Mouse (Mus musculus) frontal cortex, adult (tissue): ENCODE data around the gene Gm13693.
"Not testable (repeated sequence)": the region's sequence is repeated elsewhere in the genome, so short reads cannot be mapped to it uniquely, and the experiment has no call there.

Experiments used
- ATAC-seq: cut with Nextera tagmentation; 2 replicates; pipeline ENCODE4 v1.9.2; 2017; ENCODE audit warnings: mild to moderate bottlenecking, moderate library complexity, mixed read lengths; ENCODE audit not compliant: low TSS enrichment

Gm13693 gene

DNA sequence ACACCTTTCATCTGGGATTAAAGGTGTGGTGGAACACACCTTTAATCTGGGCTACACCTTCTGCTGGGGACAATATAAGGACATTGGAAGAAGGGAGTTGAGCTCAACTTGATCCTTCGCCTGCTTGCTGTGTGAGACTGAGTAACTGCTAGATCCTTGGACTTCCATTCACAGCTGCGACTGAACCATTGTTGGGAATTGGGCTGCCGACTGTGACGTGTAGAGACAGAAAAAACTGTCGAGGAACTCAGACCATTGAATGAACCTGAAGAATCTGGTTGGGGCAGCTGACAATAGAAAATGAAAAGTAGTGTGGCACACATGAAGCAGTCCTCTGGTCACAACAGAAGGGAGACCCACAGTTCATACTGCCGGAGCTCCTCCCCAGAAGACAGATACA, at the start of gene Gm13693:
Gm13693 (plus strand) TSS at position 301 of the 400 bp plus-strand sequence.
- not testable (repeated sequence) for ATAC-seq

DNA sequence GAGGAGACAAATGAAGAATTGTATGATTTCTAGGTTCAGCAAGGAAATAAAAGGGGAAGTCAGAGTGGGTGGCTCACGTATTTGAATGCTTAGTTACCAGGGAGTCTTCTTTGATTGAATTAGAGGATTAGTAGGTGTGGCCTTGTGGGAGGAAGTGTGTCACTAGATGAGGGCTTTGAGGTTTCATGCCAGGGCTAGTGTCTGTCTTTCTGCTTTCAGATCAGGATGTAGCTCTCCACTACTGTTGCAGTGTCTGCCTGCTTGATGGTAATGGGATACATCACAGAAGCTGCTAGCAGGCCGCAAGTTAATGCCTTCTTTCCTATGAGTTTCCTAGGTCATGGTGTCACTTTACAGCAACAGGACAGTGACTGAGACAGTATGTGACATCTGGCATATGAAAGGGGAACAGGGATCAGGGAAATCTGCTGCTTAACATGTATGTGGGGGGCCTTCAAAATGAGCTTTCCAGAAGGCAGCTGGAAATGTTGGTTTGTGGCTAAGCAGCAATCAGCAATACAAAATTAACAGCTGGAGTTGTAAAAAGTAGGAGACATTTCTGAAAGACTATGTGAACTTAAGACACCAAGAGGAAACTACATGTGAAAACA, 31.7 kb upstream of the Gm13693 start:
- ATAC-seq, result no peak

DNA sequence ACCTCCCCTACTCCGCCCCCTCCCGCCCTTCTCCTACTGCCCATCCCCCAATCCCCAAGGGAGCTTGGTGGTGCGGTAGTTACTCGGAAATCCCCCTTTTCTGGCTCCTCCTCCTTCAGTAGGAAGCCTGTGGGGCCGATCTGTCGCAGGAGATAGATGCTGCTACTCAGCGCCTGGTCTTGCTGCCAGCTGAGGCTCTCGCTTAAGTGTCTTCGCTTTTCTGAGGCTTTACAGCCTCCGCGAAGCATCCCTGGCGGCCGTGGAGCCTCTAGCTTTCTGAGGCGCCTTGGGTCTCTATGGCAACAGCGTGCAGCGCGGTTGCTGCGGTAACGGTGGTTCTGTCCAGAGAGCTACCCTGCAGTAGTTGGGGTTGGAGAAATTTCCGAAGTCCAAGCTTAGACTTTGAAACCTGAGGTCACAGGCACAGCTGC, 20.4 kb upstream of the Gm13693 start, which contains the start of gene Zswim2:
Zswim2 (minus strand) TSS at position 298 of the 431 bp plus-strand sequence.
- peak; percentile 100 for ATAC-seq

DNA sequence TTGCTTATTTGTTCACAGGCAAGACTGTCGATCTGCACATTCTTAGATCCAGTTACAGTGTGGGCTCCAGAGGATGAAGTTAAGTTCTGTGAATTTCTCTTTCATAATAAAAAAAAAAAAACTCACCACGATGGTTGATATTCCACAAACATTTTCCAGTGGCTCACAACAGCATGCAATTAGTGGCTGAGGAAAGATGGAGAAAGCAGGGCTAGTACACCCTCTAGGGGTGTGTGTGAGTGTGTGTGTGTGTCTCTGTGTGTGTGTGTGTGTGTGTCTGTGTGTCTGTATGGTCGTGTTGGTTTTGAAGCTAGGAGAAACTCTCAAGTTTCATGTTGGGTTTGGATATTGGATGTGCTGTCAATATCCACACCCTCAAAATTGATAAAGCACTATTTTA, 19.9 kb upstream of the Gm13693 start:
- ATAC-seq, result no peak

DNA sequence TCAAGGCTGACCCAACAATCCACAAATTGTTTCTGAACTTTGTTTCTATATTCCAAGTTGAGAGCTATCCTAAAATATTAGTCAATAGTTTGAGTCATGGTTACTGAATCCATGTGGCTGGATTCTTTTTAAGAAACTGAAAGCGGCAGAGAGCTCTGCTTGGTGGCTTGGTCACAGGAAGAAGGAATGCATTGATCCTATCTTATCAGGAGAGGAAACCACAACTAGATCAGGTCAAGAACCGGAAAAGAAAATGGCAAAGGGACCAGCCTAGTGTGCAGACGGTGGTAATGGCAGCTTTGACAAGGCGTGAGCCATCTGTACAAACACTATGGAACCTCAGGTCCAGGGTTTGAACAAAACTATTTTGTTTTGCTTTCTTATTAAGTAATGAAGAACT, 19.5 kb upstream of the Gm13693 start:
- no peak for ATAC-seq

DNA sequence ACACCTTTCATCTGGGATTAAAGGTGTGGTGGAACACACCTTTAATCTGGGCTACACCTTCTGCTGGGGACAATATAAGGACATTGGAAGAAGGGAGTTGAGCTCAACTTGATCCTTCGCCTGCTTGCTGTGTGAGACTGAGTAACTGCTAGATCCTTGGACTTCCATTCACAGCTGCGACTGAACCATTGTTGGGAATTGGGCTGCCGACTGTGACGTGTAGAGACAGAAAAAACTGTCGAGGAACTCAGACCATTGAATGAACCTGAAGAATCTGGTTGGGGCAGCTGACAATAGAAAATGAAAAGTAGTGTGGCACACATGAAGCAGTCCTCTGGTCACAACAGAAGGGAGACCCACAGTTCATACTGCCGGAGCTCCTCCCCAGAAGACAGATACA, 5.9 kb upstream of the Gm13693 start, which contains the start of gene Gm13698:
Gm13698 (plus strand) TSS at position 301 of the 400 bp plus-strand sequence.
- not testable (repeated sequence) for ATAC-seq

DNA sequence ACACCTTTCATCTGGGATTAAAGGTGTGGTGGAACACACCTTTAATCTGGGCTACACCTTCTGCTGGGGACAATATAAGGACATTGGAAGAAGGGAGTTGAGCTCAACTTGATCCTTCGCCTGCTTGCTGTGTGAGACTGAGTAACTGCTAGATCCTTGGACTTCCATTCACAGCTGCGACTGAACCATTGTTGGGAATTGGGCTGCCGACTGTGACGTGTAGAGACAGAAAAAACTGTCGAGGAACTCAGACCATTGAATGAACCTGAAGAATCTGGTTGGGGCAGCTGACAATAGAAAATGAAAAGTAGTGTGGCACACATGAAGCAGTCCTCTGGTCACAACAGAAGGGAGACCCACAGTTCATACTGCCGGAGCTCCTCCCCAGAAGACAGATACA, 5.7 kb downstream of the Gm13693 start, which contains the start of gene Gm13695:
Gm13695 (plus strand) TSS at position 301 of the 400 bp plus-strand sequence.
- not testable (repeated sequence) for ATAC-seq

DNA sequence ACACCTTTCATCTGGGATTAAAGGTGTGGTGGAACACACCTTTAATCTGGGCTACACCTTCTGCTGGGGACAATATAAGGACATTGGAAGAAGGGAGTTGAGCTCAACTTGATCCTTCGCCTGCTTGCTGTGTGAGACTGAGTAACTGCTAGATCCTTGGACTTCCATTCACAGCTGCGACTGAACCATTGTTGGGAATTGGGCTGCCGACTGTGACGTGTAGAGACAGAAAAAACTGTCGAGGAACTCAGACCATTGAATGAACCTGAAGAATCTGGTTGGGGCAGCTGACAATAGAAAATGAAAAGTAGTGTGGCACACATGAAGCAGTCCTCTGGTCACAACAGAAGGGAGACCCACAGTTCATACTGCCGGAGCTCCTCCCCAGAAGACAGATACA, 11.5 kb downstream of the Gm13693 start, which contains the start of gene Gm13696:
Gm13696 (plus strand) TSS at position 301 of the 400 bp plus-strand sequence.
- not testable (repeated sequence) for ATAC-seq

DNA sequence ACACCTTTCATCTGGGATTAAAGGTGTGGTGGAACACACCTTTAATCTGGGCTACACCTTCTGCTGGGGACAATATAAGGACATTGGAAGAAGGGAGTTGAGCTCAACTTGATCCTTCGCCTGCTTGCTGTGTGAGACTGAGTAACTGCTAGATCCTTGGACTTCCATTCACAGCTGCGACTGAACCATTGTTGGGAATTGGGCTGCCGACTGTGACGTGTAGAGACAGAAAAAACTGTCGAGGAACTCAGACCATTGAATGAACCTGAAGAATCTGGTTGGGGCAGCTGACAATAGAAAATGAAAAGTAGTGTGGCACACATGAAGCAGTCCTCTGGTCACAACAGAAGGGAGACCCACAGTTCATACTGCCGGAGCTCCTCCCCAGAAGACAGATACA, 17.3 kb downstream of the Gm13693 start, which contains the start of gene Gm13694:
Gm13694 (plus strand) TSS at position 301 of the 400 bp plus-strand sequence.
- ATAC-seq, result not testable (repeated sequence)

DNA sequence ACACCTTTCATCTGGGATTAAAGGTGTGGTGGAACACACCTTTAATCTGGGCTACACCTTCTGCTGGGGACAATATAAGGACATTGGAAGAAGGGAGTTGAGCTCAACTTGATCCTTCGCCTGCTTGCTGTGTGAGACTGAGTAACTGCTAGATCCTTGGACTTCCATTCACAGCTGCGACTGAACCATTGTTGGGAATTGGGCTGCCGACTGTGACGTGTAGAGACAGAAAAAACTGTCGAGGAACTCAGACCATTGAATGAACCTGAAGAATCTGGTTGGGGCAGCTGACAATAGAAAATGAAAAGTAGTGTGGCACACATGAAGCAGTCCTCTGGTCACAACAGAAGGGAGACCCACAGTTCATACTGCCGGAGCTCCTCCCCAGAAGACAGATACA, 23.1 kb downstream of the Gm13693 start, which contains the start of gene Gm13697:
Gm13697 (plus strand) TSS at position 301 of the 400 bp plus-strand sequence.
- ATAC-seq, result not testable (repeated sequence)

DNA sequence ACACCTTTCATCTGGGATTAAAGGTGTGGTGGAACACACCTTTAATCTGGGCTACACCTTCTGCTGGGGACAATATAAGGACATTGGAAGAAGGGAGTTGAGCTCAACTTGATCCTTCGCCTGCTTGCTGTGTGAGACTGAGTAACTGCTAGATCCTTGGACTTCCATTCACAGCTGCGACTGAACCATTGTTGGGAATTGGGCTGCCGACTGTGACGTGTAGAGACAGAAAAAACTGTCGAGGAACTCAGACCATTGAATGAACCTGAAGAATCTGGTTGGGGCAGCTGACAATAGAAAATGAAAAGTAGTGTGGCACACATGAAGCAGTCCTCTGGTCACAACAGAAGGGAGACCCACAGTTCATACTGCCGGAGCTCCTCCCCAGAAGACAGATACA, 28.9 kb downstream of the Gm13693 start, which contains the start of gene Gm13691:
Gm13691 (plus strand) TSS at position 301 of the 400 bp plus-strand sequence.
- not testable (repeated sequence) for ATAC-seq

DNA sequence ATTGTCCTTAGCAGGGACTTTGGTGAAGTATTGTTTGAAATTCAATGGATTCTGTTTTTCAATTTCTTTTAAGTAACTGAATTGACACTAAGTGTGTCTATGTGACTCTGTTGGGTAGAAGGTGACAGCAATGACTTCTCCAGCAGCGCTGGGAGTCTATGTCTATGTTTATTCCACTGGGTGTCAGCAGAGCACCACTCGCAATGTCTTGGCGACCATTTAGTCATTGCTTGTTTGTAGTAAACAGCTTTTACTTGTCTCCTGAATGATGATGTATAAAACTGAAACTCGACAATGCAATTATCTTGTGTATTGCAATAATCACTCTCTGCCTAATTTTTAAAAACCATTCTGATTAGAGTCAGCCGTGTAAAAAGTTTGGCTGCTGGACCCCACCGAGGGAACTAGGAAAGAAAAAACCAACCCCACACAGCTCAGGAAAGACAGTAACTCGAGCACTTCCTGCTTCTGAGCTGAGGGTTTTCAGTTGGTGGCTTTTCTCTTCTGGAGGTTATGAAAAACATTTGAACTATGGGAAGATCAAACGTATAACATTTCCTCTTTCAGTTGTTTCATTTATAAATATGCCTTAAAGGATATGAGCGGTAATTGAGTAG, 32.4 kb downstream of the Gm13693 start:
- ATAC-seq, result not testable (repeated sequence)

DNA sequence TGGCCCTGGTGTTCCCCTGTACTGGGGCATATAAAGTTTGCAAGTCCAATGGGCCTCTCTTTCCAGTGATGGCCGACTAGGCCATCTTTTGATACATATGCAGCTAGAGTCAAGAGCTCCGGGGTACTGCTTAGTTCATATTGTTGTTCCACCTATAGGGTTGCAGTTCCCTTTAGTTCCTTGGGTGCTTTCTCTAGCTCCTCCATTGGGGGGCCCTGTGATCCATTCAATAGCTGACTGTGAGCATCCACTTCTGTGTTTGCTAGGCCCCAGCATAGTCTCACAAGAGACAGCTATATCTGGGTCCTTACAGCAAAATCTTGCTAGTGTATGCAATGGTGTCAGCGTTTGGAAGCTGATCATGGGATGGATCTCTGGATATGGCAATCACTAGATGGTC, 33.2 kb downstream of the Gm13693 start:
- not testable (repeated sequence) for ATAC-seq

DNA sequence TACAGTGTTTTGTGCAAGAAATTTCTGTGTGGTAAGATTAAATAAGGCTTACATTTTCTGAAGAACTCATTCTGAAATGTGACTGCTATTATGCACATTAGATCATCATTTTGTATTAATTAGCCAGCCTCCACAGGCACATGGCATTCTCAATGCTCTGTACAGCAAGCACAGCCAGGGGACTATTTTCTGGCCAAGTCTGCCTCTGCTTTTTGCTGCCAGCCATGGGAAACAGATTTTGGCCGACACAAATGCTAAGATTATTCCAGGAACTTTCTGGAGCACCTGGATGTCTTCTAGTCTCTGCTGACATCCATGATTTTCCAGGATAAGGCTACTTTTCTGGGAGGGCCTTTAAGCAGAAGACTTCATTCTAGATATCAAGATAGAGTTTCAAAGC, 47.6 kb downstream of the Gm13693 start:
- ATAC-seq, result no peak

DNA sequence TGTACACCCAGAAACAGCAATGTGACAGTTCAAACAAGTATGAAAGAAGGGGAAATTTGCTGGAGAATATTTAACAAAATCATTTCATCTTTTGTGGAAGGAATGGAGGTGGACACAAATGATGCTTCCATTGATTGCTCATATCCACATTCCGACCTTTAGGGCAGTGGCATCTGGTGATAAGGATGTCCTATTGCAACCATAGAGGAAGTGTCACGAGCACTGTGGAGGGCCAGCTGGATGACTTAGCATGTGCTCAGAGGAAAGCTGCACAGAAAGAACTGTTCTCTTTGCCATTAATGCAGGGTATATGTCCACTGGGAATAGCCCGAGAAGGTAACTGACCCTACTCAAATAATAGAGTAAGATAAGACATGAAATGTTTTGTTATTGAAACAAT, 48.5 kb downstream of the Gm13693 start:
- ATAC-seq, result no peak
